Mouse (Mus musculus) brain, embryonic 14.5 days (tissue): ENCODE measurements at regions not wholly inside any gene's neighbourhood (a gene's known extent, or its start where the extent isn't known, plus 50 kb on each side); places are given as distances from the start of the nearest gene placed in this dataset.

Experiments used
- CTCF ChIP-seq: fragments of 200-500 bp; IDR thresholded peaks from 2 replicates; pipeline ENCODE4 v1.5.1; 2012; ENCODE audit warnings: inconsistent platforms, mild to moderate bottlenecking, moderate library complexity, borderline replicate concordance; ENCODE audit not compliant: insufficient read depth, insufficient read length; ENCODE audit errors: extremely low read depth
- POLR2A ChIP-seq: fragments of 200-500 bp; IDR thresholded peaks from 2 replicates; pipeline ENCODE4 v1.6.1; 2012; ENCODE audit warnings: mild to moderate bottlenecking, inconsistent platforms, borderline replicate concordance; ENCODE audit not compliant: poor library complexity, insufficient read depth, insufficient read length, severe bottlenecking; ENCODE audit errors: extremely low read depth

DNA sequence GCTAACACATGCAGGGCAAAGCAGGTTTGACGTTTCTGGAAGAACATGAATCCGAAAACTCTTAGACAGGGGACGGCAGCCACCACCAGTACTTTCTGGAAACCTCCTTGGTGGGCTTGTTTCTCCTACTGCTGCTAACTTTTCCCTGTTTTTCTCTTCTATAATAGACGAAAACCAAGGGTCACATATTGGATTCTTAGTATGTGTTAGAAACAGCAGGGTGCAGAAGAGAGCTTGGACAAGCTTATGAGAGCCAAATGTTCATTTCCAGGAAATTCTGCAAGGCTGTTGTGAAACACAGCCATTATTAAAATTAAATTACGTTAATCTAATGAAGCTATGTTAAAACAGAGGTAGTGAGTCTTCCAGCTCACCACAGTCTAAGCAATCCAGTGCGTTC lies 87.9 kb upstream of the Galnt15 start:
- TF ChIP-seq CTCF (no peak), POLR2A (no peak)
